Mouse (Mus musculus): Measurements from ENCODE around the gene Dmrt1. TPM values are rescaled to one million over a fixed set of nuclear protein-coding genes. Genes with fewer than 3 reads are reported as not detected.
A peak's percentile ranks its signal among the peaks of the same experiment; 100 is the strongest.

The Dmrt1 gene
- polyA plus RNA-seq, 1 experiment from 2014 or later, result 0.16 TPM

- Histone ChIP-seq H3K36me3 (no peaks in the 10 kb centered on the region), H3K9me3 (no peaks in the 10 kb centered on the region), H3K27me3 (peaks cover 54% of the 10 kb centered on the region), H3K4me3 (replicated peaks) (no peak overlapping the region), H3K27ac (no peak overlapping the region), H3K4me1 (replicated peaks) (peaks cover 8% of the 10 kb centered on the region), H3K4me2 (no peak overlapping the region), H3K9ac (replicated peaks) (no peak overlapping the region)
- ATAC-seq (ENCODE audit: insufficient number of reproducible peaks, insufficient read depth, low FRiP score, low TSS enrichment, low read depth), result no peak
- WGBS, result 75% methylated on average over 7 of the region's 7 CpGs
Observed at GRCm38 (mm10) chr19:25569778-25570177, 64.4 kb downstream of the Dmrt1 start.

- no peak for ATAC-seq (ENCODE audit: insufficient number of reproducible peaks, insufficient read depth, low FRiP score, low TSS enrichment, low read depth)
- peaks cover 63% of the 10 kb centered on the region for H3K27me3 ChIP-seq
- no peaks in the 10 kb centered on the region for H3K36me3 ChIP-seq
- H3K9me3 ChIP-seq, result no peaks in the 10 kb centered on the region; the same call in 1 of the 2 replicates
- H3K27ac ChIP-seq, result no peak overlapping the region
- 44% methylated on average over 10 of the region's 10 CpGs for WGBS
- no peak overlapping the region for H3K9ac ChIP-seq (replicated peaks)
- H3K4me2 ChIP-seq, result no peak overlapping the region
- H3K4me1 ChIP-seq (replicated peaks), result peaks cover 16% of the 10 kb centered on the region
- no peak overlapping the region for H3K4me3 ChIP-seq (replicated peaks)
Observed at GRCm38 (mm10) chr19:25574431-25574830, 69.0 kb downstream of the Dmrt1 start.

- H3K4me2 ChIP-seq, result peak overlapping the region; percentile 27
- ATAC-seq (ENCODE audit: insufficient number of reproducible peaks, insufficient read depth, low FRiP score, low TSS enrichment, low read depth), result no peak
- no peak overlapping the region for H3K4me3 ChIP-seq (replicated peaks)
- peaks cover 16% of the 10 kb centered on the region for H3K4me1 ChIP-seq (replicated peaks)
- WGBS, result 4% methylated on average over 17 of the region's 17 CpGs
- no peaks in the 10 kb centered on the region for H3K36me3 ChIP-seq
- no peaks in the 10 kb centered on the region; the same call in 1 of the 2 replicates for H3K9me3 ChIP-seq
- H3K27me3 ChIP-seq, result peaks cover 58% of the 10 kb centered on the region
- no peak overlapping the region for H3K9ac ChIP-seq (replicated peaks)
- no peak overlapping the region for H3K27ac ChIP-seq
Observed at GRCm38 (mm10) chr19:25574981-25575814, 69.8 kb downstream of the Dmrt1 start.

GRCm38 (mm10) chr19:25578358-25578757 is 72.9 kb downstream of the Dmrt1 start:
- peaks cover 11% of the 10 kb centered on the region for H3K4me1 ChIP-seq (replicated peaks)
- H3K27me3 ChIP-seq, result peaks cover 44% of the 10 kb centered on the region
- no peak overlapping the region for H3K9ac ChIP-seq (replicated peaks)
- no peaks in the 10 kb centered on the region for H3K36me3 ChIP-seq
- 92% methylated on average over 2 of the region's 2 CpGs for WGBS
- H3K4me2 ChIP-seq, result no peak overlapping the region
- H3K9me3 ChIP-seq, result no peaks in the 10 kb centered on the region; the same call in 1 of the 2 replicates
- ATAC-seq (ENCODE audit: insufficient number of reproducible peaks, insufficient read depth, low FRiP score, low TSS enrichment, low read depth), result no peak
- H3K4me3 ChIP-seq (replicated peaks), result no peak overlapping the region
- H3K27ac ChIP-seq, result no peak overlapping the region

GRCm38 (mm10) chr19:25579440-25579839 is 74.0 kb downstream of the Dmrt1 start:
- peaks cover 11% of the 10 kb centered on the region for H3K4me1 ChIP-seq (replicated peaks)
- ATAC-seq (ENCODE audit: insufficient number of reproducible peaks, insufficient read depth, low FRiP score, low TSS enrichment, low read depth), result no peak
- H3K4me3 ChIP-seq (replicated peaks), result no peak overlapping the region
- peaks cover 33% of the 10 kb centered on the region for H3K27me3 ChIP-seq
- whole genome bisulfite sequencing, result 94% methylated on average over 2 of the region's 2 CpGs
- H3K27ac ChIP-seq, result no peak overlapping the region
- no peak overlapping the region for H3K9ac ChIP-seq (replicated peaks)
- no peak overlapping the region for H3K4me2 ChIP-seq
- H3K36me3 ChIP-seq, result no peaks in the 10 kb centered on the region
- no peaks in the 10 kb centered on the region; the same call in 1 of the 2 replicates for H3K9me3 ChIP-seq

- Histone ChIP-seq H3K4me3 (replicated peaks) (no peak overlapping the region), H3K4me2 (no peak overlapping the region), H3K27ac (no peak overlapping the region), H3K27me3 (peaks cover 60% of the 10 kb centered on the region), H3K4me1 (replicated peaks) (peaks cover 13% of the 10 kb centered on the region), H3K36me3 (no peaks in the 10 kb centered on the region), H3K9ac (replicated peaks) (no peak overlapping the region), H3K9me3 (no peaks in the 10 kb centered on the region)
- ATAC-seq (ENCODE audit: insufficient number of reproducible peaks, insufficient read depth, low FRiP score, low TSS enrichment, low read depth), result no peak
- 68% methylated on average over 3 of the region's 3 CpGs for WGBS
Observed at GRCm38 (mm10) chr19:25597717-25598232, 92.4 kb downstream of the Dmrt1 start.

- no peaks in the 10 kb centered on the region for H3K36me3 ChIP-seq
- 8% methylated on average over 4 of the region's 4 CpGs for WGBS
- peaks cover 63% of the 10 kb centered on the region for H3K27me3 ChIP-seq
- ATAC-seq (ENCODE audit: insufficient number of reproducible peaks, insufficient read depth, low FRiP score, low TSS enrichment, low read depth), result no peak
- no peak overlapping the region for H3K9ac ChIP-seq (replicated peaks)
- no peaks in the 10 kb centered on the region for H3K9me3 ChIP-seq
- no peak overlapping the region for H3K4me3 ChIP-seq (replicated peaks)
- H3K4me1 ChIP-seq (replicated peaks), result peaks cover 13% of the 10 kb centered on the region
- no peak overlapping the region for H3K27ac ChIP-seq
- no peak overlapping the region for H3K4me2 ChIP-seq
Observed at GRCm38 (mm10) chr19:25598626-25599025, 93.2 kb downstream of the Dmrt1 start.

GRCm38 (mm10) chr19:25601966-25602365 is 96.5 kb downstream of the Dmrt1 start:
- H3K4me3 ChIP-seq (replicated peaks), result no peak overlapping the region
- H3K4me1 ChIP-seq (replicated peaks), result peaks cover 21% of the 10 kb centered on the region
- no peak for ATAC-seq (ENCODE audit: insufficient number of reproducible peaks, insufficient read depth, low FRiP score, low TSS enrichment, low read depth)
- no peak overlapping the region for H3K4me2 ChIP-seq
- H3K9me3 ChIP-seq, result no peaks in the 10 kb centered on the region
- WGBS, result 3% methylated on average over 8 of the region's 8 CpGs
- peaks cover 84% of the 10 kb centered on the region for H3K27me3 ChIP-seq
- H3K9ac ChIP-seq (replicated peaks), result no peak overlapping the region
- no peaks in the 10 kb centered on the region for H3K36me3 ChIP-seq
- no peak overlapping the region for H3K27ac ChIP-seq

- H3K36me3 ChIP-seq, result no peaks in the 10 kb centered on the region
- ATAC-seq (ENCODE audit: insufficient number of reproducible peaks, insufficient read depth, low FRiP score, low TSS enrichment, low read depth), result no peak
- H3K27me3 ChIP-seq, result peaks cover 93% of the 10 kb centered on the region
- H3K4me1 ChIP-seq (replicated peaks), result peaks cover 52% of the 10 kb centered on the region
- H3K9me3 ChIP-seq, result no peaks in the 10 kb centered on the region
- no peak overlapping the region for H3K27ac ChIP-seq
- H3K9ac ChIP-seq (replicated peaks), result no peak overlapping the region
- 0% methylated on average over 21 of the region's 21 CpGs for WGBS
- H3K4me2 ChIP-seq, result peak overlapping the region; percentile 8; the same call in 1 of the 2 replicates
- no peak overlapping the region for H3K4me3 ChIP-seq (replicated peaks)
Observed at GRCm38 (mm10) chr19:25607461-25608205, 102.2 kb downstream of the Dmrt1 start.

- Histone ChIP-seq H3K9me3 (no peaks in the 10 kb centered on the region), H3K4me1 (replicated peaks) (peaks cover 52% of the 10 kb centered on the region), H3K4me3 (replicated peaks) (no peak overlapping the region), H3K27me3 (peaks cover 93% of the 10 kb centered on the region), H3K4me2 (no peak overlapping the region), H3K36me3 (no peaks in the 10 kb centered on the region), H3K9ac (replicated peaks) (no peak overlapping the region), H3K27ac (no peak overlapping the region)
- no peak for ATAC-seq (ENCODE audit: insufficient number of reproducible peaks, insufficient read depth, low FRiP score, low TSS enrichment, low read depth)
- WGBS, result 2% methylated on average over 7 of the region's 7 CpGs
Observed at GRCm38 (mm10) chr19:25608206-25608580, 102.8 kb downstream of the Dmrt1 start.

Data from limb, embryonic 12.5 days (tissue).